Mouse (Mus musculus): ENCODE data around the gene Sphk2. TPM values are rescaled to one million over a fixed set of nuclear protein-coding genes. Genes with fewer than 3 reads are reported as not detected.

Gene Sphk2
- polyA plus RNA-seq, 1 experiment from 2014 or later = 24.4 TPM

DNA sequence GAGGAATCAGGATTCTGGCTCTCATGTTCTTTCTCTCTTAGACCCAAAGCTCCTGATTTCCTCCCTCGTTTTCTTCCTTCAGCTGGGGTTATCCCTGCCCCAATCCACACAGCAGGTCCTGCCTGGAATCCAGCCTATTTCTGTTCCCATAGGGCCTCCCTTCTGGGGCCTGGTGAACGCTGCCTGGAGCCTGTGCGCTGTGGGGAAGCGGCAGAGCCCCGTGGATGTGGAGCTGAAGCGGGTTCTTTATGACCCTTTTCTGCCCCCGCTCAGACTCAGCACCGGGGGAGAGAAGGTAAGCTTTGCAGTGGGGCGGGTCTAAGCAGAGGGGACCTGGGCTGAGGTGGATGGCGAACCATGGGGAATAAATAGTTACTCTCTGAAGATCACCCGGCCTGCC, 16.7 kb downstream of the Sphk2 start:
- H3K4me1 ChIP-seq (ENCODE audit: control insufficient read depth, insufficient read depth, low read length) = peaks cover 27% of the 10 kb centered on the region
- H3K9ac ChIP-seq (replicated peaks; ENCODE audit: low read depth, low read length) = peak overlapping the region; percentile 18; the same call in 1 of the 2 replicates
- peak overlapping the region; percentile 52; the same call in 1 of the 2 replicates for H3K27ac ChIP-seq (ENCODE audit: low read length)
- peak overlapping the region; percentile 73 for H3K4me2 ChIP-seq (replicated peaks; ENCODE audit: low read depth, low read length)
- H3K27me3 ChIP-seq (ENCODE audit: control insufficient read depth, insufficient read depth, low read length) = 0 out of 2 replicates have a peak, but pooled peaks cover 4% of the 10 kb centered on the region
- 31% methylated on average over 11 of the region's 11 CpGs for WGBS
- H3K9me3 ChIP-seq (ENCODE audit: control insufficient read depth, low read depth, low read length) = no peaks in the 10 kb centered on the region
- peak overlapping the region; percentile 39; the same call in 1 of the 2 replicates for H3K4me3 ChIP-seq (ENCODE audit: low read depth, low read length)
- no peaks in the 10 kb centered on the region for H3K36me3 ChIP-seq (ENCODE audit: control insufficient read depth, insufficient read depth, low read length)
- no peak for ATAC-seq (ENCODE audit: insufficient number of reproducible peaks, insufficient read depth, low FRiP score, low read depth)

DNA sequence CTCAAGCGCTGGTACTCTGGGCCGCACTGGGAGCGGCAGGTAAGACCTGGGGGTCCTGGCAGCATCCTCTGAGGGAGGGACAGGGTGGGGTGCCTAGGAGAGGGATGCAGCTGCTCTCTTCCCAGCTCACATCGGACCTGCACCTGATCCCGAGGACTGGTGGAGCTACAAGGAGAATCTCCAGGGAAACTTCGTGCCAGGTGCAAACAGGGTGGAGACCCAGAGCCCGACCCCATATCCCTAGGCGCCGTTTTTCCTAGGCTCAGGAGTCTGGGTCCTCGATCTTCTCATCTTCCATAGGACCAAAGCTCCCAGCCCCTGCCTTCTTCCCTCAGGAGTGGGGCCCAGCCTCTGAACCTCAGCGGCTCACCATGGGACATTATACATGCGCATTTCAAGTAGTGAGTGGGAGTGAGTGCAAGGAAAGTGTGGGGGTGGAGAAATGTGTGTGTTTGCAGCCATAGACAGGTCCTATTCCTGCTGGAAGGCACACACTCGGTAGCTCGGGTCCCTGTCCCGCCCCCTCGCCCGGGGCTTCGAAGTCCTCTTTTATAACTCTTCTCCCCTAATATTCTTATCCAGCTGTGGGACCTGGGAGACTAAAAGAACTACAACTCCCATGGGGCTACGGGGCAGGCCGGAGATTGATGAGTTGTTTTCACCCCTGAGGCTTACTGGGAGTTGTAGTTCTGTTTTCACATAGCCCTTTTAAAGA, 17.3 kb downstream of the Sphk2 start:
- Histone ChIP-seq H3K4me2 (replicated peaks; ENCODE audit: low read depth, low read length) (peak overlapping the region; percentile 73), H3K9ac (replicated peaks; ENCODE audit: low read depth, low read length) (peak overlapping the region; percentile 55; the same call in 1 of the 2 replicates), H3K36me3 (ENCODE audit: control insufficient read depth, insufficient read depth, low read length) (no peaks in the 10 kb centered on the region), H3K27ac (ENCODE audit: low read length) (no peak overlapping the region), H3K9me3 (ENCODE audit: control insufficient read depth, low read depth, low read length) (no peaks in the 10 kb centered on the region), H3K4me1 (ENCODE audit: control insufficient read depth, insufficient read depth, low read length) (peaks cover 27% of the 10 kb centered on the region), H3K4me3 (ENCODE audit: low read depth, low read length) (peak overlapping the region; percentile 39), H3K27me3 (ENCODE audit: control insufficient read depth, insufficient read depth, low read length) (0 out of 2 replicates have a peak, but pooled peaks cover 4% of the 10 kb centered on the region)
- no peak for ATAC-seq (ENCODE audit: insufficient number of reproducible peaks, insufficient read depth, low FRiP score, low read depth)
- WGBS = 1% methylated on average over 20 of the region's 20 CpGs

DNA sequence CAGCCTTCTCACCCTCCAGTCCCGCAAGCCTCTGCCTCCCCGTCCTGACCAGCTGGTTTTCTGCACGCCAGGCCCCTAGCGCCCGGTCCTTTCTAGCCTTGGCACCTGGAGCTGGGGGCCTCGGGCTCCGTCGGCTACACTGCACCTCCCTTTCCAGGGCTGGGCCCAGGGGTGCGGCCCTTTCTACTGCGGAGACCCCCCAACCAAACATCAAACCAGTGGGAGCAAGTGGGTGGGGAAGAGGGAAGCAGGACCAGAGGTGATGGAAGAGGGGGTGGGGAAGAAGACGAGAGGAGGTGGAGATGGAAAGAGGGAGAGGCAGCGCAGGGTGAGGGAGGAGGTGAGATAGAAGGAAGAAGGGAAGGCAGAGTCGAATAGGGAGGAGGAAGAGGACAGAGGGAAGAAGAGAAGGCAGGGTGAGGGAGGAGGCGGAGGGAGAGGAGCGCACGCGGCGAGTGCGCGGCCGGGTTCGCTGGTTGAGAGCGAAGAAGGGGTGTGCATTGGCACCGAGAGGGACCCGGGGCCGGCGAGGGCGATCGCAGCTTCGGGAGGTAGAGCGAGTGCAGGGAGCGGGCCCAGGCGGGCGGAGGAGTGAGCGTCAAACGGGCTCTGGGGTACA, 18.2 kb downstream of the Sphk2 start, which contains the start of gene Car11:
Gene Car11 (plus strand): TSS at position 321 of the 619 bp plus-strand sequence.
- Histone ChIP-seq H3K4me3 (ENCODE audit: low read depth, low read length) (peak within 1 kb of the TSS; percentile 39), H3K27me3 (ENCODE audit: control insufficient read depth, insufficient read depth, low read length) (0 out of 2 replicates have a peak, but pooled peaks cover 4% of the 10 kb centered on the region), H3K27ac (ENCODE audit: low read length) (no peak within 1 kb of the TSS), H3K36me3 (ENCODE audit: control insufficient read depth, insufficient read depth, low read length) (no peaks in the 10 kb centered on the region), H3K9me3 (ENCODE audit: control insufficient read depth, low read depth, low read length) (no peaks in the 10 kb centered on the region), H3K4me2 (replicated peaks; ENCODE audit: low read depth, low read length) (peak within 1 kb of the TSS; percentile 73), H3K9ac (replicated peaks; ENCODE audit: low read depth, low read length) (peak within 1 kb of the TSS; percentile 55; the same call in 1 of the 2 replicates), H3K4me1 (ENCODE audit: control insufficient read depth, insufficient read depth, low read length) (peaks cover 27% of the 10 kb centered on the region)
- whole genome bisulfite sequencing = 2% methylated on average over 36 of the region's 36 CpGs
- no peak for ATAC-seq (ENCODE audit: insufficient number of reproducible peaks, insufficient read depth, low FRiP score, low read depth)

DNA sequence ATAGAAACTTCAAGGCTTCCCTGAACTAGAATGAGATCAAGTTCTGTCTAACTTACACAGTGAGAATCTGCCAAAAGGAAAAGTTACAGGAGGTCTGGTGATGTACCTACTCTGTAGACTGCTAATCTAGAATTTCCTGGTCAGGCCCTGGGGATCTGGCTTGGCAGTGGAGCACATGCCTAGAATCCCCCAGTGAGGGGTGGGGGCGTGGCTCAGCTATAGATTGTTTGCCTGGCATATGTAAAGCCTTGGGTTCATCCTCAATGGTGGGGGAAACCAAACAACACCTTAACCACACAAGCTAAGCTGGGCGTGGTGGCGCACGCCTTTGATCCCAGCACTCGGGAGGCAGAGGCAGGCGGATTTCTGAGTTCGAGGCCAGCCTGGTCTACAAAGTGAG, 19.9 kb downstream of the Sphk2 start:
- peaks cover 17% of the 10 kb centered on the region; the same call in 1 of the 2 replicates for H3K4me1 ChIP-seq (ENCODE audit: control insufficient read depth, insufficient read depth, low read length)
- no peak overlapping the region for H3K4me3 ChIP-seq (ENCODE audit: low read depth, low read length)
- no peak for ATAC-seq (ENCODE audit: insufficient number of reproducible peaks, insufficient read depth, low FRiP score, low read depth)
- no peaks in the 10 kb centered on the region for H3K36me3 ChIP-seq (ENCODE audit: control insufficient read depth, insufficient read depth, low read length)
- H3K27me3 ChIP-seq (ENCODE audit: control insufficient read depth, insufficient read depth, low read length) = 0 out of 2 replicates have a peak, but pooled peaks cover 4% of the 10 kb centered on the region
- no peaks in the 10 kb centered on the region for H3K9me3 ChIP-seq (ENCODE audit: control insufficient read depth, low read depth, low read length)
- WGBS = 89% methylated on average over 6 of the region's 7 CpGs
- no peak overlapping the region for H3K9ac ChIP-seq (replicated peaks; ENCODE audit: low read depth, low read length)
- no peak overlapping the region for H3K4me2 ChIP-seq (replicated peaks; ENCODE audit: low read depth, low read length)
- H3K27ac ChIP-seq (ENCODE audit: low read length) = no peak overlapping the region

DNA sequence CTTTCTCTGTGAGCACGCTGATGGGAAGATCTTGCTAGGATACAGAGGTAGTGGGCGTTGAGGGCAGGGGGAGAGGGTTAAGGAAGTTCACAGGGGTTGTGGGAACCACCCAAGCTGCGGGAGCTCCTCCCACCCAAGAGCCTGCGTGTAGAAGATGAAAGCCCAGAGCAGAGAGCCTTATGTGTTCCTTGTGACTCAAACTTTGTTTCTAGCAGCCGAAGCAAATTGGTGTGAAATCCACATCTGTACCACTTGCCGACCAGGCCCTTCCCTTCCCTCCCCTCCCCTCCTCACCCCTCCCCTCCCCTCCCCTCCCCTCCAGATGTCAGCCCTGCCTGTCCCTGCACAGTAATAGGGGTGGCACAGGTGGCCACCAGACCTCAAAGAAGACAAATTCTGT, 22.7 kb downstream of the Sphk2 start:
- no peak for ATAC-seq (ENCODE audit: insufficient number of reproducible peaks, insufficient read depth, low FRiP score, low read depth)
- Histone ChIP-seq H3K27ac (ENCODE audit: low read length) (no peak overlapping the region), H3K4me3 (ENCODE audit: low read depth, low read length) (no peak overlapping the region), H3K4me2 (replicated peaks; ENCODE audit: low read depth, low read length) (no peak overlapping the region), H3K4me1 (ENCODE audit: control insufficient read depth, insufficient read depth, low read length) (peaks cover 5% of the 10 kb centered on the region; the same call in 1 of the 2 replicates), H3K9me3 (ENCODE audit: control insufficient read depth, low read depth, low read length) (no peaks in the 10 kb centered on the region), H3K36me3 (ENCODE audit: control insufficient read depth, insufficient read depth, low read length) (no peaks in the 10 kb centered on the region), H3K27me3 (ENCODE audit: control insufficient read depth, insufficient read depth, low read length) (0 out of 2 replicates have a peak, but pooled peaks cover 4% of the 10 kb centered on the region), H3K9ac (replicated peaks; ENCODE audit: low read depth, low read length) (no peak overlapping the region)
- WGBS = 11% methylated on average over 6 of the region's 6 CpGs

DNA sequence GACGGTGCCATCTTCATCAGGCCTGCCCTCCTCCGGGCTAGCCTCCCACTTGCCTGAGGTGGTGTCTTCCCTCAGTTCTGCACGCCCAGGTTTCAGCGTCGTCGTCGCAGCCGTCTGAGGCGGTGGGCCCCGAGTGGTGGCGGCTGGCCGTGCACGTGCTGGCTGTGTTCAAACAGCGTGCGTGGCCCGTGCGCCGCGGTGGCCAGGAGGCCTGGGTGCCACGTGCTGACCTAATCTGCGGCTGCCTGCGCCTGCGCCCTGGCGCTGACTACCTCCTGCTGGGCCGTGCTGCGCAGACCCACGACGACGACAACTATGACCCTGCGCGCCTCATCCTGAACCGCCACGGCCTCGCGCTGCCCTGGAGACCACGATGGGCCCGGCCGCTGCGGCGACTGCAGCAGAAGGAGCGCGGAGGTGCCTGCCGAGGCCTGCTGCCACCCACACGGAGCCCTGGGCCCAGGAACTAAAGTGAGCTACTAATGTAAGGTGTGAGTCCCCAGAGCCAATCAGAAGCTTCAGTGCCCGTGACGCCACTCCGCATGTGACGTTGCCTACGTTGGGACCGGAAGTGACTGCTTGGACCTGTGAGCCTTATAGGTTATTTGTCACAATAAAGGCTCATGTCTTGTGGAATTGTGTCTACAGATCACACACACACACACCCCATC, 23.7 kb downstream of the Sphk2 start, which contains the start of gene Sec1:
Gene Sec1 (minus strand): TSS at position 482 of the 671 bp plus-strand sequence.
- WGBS = 89% methylated on average over 50 of the region's 50 CpGs
- Histone ChIP-seq H3K27me3 (ENCODE audit: control insufficient read depth, insufficient read depth, low read length) (0 out of 2 replicates have a peak, but pooled peaks cover 4% of the 10 kb centered on the region), H3K27ac (ENCODE audit: low read length) (no peak within 1 kb of the TSS), H3K9me3 (ENCODE audit: control insufficient read depth, low read depth, low read length) (no peaks in the 10 kb centered on the region), H3K4me2 (replicated peaks; ENCODE audit: low read depth, low read length) (no peak within 1 kb of the TSS), H3K4me3 (ENCODE audit: low read depth, low read length) (no peak within 1 kb of the TSS), H3K36me3 (ENCODE audit: control insufficient read depth, insufficient read depth, low read length) (no peaks in the 10 kb centered on the region), H3K4me1 (ENCODE audit: control insufficient read depth, insufficient read depth, low read length) (no peaks in the 10 kb centered on the region), H3K9ac (replicated peaks; ENCODE audit: low read depth, low read length) (no peak within 1 kb of the TSS)
- ATAC-seq (ENCODE audit: insufficient number of reproducible peaks, insufficient read depth, low FRiP score, low read depth) = no peak

DNA sequence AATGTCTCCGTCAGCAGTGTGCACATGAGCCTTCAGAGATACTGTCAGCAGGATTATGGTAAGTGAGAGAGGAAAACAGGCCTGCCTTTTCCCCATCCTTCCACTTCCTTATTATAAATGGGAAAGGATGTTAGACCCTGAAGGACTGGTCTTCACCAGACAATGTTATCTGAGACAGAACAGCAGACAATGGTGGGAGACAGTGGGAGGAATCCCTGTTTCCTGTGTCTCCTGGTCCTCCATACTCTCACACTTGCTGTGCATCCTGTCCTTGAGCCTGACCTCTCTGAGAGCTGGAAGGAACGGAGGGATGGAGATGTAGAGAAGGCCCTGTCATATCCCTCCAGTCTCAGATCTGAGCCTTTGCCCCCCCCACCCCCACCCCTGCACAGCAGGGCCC, 25.4 kb downstream of the Sphk2 start:
- WGBS = 88% methylated on average over 2 of the region's 2 CpGs

DNA sequence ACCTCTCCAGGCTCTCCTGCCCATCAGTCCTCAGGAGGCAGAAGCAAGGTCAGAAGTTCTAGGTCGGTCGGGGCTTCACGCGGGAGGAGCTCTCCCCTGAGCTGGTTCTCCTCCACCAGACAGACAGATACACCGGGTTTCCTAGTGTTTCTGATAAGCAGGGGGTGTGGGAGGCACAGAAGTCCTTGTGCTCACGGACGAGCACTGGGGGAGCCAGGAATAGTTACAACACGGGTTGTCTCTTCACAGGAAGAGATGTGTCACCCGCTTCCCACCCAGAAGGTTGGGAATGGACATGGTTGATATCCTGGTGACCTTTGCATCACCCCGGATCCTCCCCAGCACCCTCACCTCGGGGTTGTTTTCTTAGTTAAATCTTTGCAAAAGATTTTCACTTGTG, 28.0 kb downstream of the Sphk2 start:
- Histone ChIP-seq H3K36me3 (ENCODE audit: control insufficient read depth, insufficient read depth, low read length) (no peaks in the 10 kb centered on the region), H3K27ac (ENCODE audit: low read length) (no peak overlapping the region), H3K9me3 (ENCODE audit: control insufficient read depth, low read depth, low read length) (no peaks in the 10 kb centered on the region), H3K27me3 (ENCODE audit: control insufficient read depth, insufficient read depth, low read length) (no peaks in the 10 kb centered on the region), H3K4me2 (replicated peaks; ENCODE audit: low read depth, low read length) (no peak overlapping the region), H3K4me3 (ENCODE audit: low read depth, low read length) (no peak overlapping the region), H3K9ac (replicated peaks; ENCODE audit: low read depth, low read length) (no peak overlapping the region), H3K4me1 (ENCODE audit: control insufficient read depth, insufficient read depth, low read length) (peaks cover 21% of the 10 kb centered on the region)
- WGBS = 64% methylated on average over 11 of the region's 11 CpGs
- no peak for ATAC-seq (ENCODE audit: insufficient number of reproducible peaks, insufficient read depth, low FRiP score, low read depth)

More for the DNA sequence above, 25.4 kb downstream of the Sphk2 start:
- H3K4me3 ChIP-seq (ENCODE audit: low read depth, low read length) = no peak overlapping the region
- no peak overlapping the region for H3K27ac ChIP-seq (ENCODE audit: low read length)
- H3K9ac ChIP-seq (replicated peaks; ENCODE audit: low read depth, low read length) = no peak overlapping the region
- no peak for ATAC-seq (ENCODE audit: insufficient number of reproducible peaks, insufficient read depth, low FRiP score, low read depth)
- H3K4me1 ChIP-seq (ENCODE audit: control insufficient read depth, insufficient read depth, low read length) = no peaks in the 10 kb centered on the region
- no peaks in the 10 kb centered on the region for H3K36me3 ChIP-seq (ENCODE audit: control insufficient read depth, insufficient read depth, low read length)
- no peak overlapping the region for H3K4me2 ChIP-seq (replicated peaks; ENCODE audit: low read depth, low read length)
- no peaks in the 10 kb centered on the region for H3K9me3 ChIP-seq (ENCODE audit: control insufficient read depth, low read depth, low read length)
- no peaks in the 10 kb centered on the region for H3K27me3 ChIP-seq (ENCODE audit: control insufficient read depth, insufficient read depth, low read length)
